Mouse (Mus musculus): ENCODE measurements around the gene Rap1gap2. TPM values are rescaled to one million over a fixed set of nuclear protein-coding genes. Genes with fewer than 3 reads are reported as not detected.

The Rap1gap2 gene
- total RNA-seq, 4 experiments from 2014 or later = 74.3 to 93.7 (median 83.1) TPM

DNA sequence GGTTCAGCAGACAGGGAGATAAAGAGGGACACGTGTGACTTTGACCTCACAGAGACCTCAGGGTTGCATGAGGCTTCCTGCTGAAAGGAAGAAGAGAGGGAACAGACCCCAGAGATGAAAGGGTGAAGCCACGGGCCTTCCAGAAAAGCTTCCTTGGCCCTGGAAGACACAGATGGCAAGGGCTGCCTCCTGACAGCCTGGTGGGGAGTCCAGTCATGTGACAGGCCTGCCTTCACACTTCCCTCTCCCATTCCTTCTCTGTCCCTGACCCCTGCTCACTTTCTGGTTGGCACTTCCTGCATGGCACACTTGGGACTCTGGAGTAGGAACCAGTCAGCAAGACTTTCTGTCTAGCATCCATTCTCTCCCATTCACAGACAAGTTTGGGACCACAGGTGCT, 148.1 kb downstream of the Rap1gap2 start:
- DNase-seq (ENCODE audit: low spot score) = no peak

DNA sequence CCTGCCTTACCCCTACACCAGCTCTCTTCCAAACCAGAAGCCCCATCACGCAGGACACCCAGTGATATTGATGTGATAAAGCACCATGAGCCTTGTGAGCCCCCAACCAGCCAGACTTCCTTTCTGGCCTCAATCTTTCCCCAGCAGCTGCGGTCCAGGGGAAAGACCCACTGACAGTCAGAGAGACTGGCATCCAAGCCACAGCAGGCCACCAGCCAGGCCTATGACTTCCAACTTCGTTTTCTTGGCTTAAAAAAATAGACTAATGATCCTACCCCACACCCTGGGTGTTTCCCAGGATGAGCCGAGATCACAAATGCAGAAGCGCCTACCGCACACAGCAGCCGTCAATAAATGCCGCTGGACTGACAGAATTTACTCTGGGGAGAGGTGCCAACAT, 151.1 kb downstream of the Rap1gap2 start:
- no peak for DNase-seq (ENCODE audit: low spot score)

DNA sequence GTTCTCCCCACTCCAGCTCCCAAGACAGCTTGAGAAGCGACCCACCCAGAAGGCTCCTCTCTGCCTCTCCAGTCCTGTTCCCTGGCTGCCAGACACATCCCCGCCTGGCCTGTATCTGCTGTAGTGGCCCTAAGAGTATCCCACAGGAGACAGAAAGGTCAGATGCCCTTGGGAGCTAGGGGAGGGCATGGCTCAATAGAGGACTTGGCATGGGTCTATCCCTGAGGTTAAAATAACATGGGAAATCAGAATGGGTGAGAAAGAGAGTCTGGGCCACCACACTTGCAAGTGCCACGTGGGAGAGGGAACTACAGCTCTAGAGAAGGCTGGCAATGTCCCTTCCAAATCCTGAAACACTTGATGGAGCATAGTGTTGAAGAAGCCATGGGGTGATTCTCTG, 152.3 kb downstream of the Rap1gap2 start:
- DNase-seq (ENCODE audit: low spot score) = peak; percentile 33

DNA sequence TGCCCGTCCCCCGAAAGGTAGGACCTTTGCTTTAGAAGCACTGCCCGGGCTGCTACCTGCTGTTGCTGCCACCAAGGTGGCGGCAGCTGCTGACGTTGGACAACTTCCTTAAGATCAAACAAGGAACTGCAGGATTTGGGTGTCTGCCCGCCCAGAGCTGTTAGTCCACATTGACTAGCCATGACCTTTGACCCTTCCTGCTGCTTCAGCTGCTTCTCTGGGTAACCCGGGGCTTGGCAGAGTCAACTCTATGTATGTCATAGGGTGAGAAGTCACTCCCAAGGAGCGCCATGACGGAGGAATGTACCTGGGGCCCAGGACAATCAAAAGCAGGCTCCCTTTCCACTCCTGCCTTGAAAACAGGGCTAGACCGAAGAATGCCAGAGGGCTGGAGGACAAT, 153.5 kb downstream of the Rap1gap2 start:
- DNase-seq (ENCODE audit: low spot score) = no peak

DNA sequence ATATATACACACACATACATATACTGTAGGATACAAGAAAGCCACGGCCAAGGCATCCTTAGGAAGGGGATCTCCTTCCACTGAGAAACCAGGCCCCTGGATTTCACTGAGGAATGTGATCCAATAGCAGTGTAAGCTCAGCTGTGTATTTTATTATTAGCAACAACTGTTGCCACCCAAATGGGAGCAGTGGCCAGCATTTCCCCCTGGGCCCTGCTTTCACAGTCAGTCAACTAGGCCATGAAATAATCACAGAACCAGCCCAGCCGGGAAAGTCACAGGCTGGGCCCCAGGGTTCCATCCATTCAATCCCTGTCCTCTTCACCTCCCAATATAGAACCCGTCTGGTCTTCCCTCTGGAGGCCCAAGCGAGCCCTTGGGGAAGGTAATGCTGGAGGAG, 162.2 kb downstream of the Rap1gap2 start:
- DNase-seq (ENCODE audit: low spot score) = peak; percentile 52

DNA sequence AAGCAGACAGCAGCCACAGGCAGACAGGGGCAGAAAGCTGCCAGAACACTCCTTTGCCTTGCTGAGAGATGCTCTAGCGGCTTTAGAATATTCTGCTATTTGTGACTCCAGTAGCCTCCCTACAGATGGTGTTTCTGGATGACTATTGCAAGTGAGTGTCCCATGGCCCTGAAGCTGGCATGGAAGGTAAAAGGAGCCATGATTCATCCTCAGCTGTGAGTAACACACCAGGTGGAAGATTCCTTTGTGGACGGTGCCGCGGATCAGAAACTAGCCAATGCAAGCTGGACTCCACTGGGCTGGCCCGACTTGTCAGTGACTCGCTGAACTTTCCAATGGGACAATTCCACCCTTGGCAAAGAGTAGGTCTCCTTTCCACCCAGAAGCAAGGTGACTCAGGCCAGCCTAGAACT, 162.7 kb downstream of the Rap1gap2 start:
- DNase-seq (ENCODE audit: low spot score) = no peak

DNA sequence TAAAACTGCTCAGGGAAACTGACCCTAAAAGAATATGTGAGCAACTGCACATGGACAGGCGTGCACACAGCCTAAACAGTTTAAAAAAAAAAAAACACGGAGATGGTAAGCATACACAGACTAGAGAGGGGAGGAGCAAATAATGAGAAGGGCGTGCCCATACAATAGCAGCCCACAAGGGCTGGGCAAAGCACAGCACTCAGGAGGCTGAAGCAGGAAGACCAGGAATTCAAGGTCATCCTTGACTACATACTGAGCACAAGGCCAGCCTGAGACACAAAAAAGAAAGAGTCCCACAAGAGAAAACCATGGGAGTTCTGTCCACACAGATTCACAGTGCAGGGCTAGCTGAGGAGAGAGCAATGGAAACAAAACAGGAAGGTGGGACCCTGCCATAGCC, 165.1 kb downstream of the Rap1gap2 start:
- DNase-seq (ENCODE audit: low spot score) = no peak

DNA sequence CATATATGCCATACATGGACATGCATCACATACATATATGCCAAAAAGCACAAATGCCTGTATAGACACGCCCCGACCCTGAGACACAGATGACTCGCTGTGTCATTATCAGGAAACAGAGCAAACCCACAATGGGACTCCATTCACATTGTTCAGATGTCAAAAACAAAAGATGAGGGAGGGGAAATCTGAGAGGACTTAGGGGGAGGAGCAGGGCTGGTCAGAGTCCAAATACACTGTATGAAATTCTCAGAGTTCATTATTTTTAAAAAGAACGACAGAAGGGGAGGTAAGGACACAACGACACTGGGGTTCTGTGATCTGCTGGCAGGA, 166.8 kb downstream of the Rap1gap2 start:
- DNase-seq (ENCODE audit: low spot score) = no peak

DNA sequence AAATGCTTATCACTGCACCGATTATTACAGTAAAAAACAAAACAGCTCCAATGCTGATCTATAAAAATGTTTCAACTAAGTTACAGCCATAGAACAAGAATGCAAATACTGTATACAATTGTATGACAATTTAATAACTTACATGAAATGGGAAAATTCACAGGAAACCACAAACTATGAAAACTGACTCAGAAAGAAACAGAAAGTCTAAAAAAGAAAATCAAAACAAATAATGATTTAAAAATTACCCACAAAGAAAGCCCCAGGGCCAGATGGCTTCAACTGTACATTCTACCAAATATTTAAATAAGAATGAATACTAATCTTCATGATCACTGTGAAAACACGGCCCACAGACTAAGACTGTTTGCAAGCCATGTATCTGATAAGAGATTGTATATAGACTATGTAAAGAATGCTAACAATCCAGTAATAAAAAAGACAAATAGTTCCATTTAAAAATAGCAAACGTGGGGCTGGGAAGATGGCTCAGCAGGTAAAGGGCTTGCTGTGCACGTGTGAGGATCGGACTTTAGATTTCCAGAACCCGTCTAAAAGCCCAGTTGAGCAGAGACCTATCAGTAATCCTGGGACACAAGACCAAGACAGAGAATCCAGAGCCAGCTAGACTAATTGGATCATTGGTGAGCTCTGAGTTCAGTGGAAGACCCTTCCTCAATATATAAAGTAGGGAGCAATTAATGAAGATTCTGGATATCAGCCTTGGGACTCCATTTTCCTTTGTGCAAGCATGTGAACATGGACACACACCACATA, 167.4 kb downstream of the Rap1gap2 start:
- DNase-seq (ENCODE audit: low spot score) = no peak

DNA sequence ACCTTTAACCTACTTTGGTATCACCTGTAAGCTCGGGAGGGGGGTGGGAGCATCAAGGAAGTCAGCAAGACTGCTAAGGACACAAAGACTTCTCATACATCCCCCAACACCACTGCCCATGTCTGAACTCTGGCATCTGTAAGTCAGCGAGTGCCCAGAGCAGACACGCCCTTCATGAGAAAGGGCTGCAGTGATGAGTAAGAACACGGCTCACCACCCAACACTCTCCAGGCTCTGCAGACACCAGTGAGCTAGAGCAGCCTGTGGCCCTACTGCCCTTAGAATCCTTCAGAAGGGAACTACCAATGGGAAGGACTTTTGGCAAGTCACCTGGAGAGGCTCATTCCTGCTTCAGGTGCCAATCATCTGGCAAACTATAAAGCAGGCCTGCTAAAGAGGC, 168.3 kb downstream of the Rap1gap2 start:
- no peak for DNase-seq (ENCODE audit: low spot score)

DNA sequence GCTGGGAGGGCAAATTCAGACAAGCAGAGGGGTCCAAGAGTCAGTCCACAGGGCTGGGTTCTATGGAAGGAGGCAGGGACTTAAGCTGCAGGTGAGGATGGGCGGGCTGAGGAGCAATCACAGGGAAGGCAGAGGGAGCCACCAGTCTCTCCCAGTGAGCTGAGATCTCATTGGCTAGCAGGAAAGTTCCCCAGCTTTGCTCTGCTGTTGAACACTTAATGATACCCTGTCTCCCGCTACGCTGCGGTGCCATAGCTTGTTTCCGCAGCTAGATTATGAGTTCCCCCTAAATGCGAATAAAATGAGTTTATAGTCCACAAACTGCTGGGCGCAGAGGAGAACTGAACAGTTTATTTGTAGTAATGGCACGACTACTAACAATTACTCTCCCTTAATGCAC, 170.6 kb downstream of the Rap1gap2 start:
- no peak for DNase-seq (ENCODE audit: low spot score)

DNA sequence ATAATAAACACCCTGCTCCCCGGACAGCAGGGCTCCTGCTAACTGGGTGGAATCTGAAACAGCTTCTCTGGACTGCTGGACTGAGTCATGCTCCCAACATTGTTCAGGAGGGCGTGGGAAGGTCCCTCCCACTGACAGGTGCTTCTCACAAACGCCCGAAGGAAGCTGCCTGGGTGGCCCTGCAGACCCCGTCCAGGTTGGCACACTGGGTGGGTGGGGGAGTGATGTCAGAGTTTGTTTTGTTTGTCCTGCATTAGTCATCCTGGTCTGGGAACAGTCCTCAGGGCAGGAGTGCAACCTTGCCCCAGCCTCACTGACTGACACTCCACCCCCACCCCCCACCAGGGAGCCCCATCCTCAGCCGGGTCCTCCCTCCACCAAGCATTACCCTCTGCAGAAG, 171.5 kb downstream of the Rap1gap2 start:
- no peak for DNase-seq (ENCODE audit: low spot score)

DNA sequence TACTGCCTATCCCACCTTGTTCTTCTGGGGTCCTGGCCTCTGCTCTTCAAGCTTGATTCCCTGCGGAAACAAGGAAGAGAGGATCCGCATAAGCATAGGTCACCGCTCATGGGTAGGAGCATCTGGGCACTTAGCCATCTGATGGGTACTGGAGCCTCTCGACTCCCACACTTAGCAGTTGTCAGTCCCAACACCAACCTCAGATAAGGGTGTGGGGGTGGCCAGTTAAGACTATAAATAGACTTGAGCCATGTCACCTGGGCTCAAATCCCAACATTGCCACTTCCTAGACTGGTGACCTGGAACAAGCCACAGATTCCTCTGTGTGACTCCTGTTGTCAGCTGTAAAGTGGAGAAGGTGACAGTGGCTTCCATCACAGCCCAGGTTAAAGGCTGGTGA, 172.5 kb downstream of the Rap1gap2 start:
- DNase-seq (ENCODE audit: low spot score) = peak; percentile 63

DNA sequence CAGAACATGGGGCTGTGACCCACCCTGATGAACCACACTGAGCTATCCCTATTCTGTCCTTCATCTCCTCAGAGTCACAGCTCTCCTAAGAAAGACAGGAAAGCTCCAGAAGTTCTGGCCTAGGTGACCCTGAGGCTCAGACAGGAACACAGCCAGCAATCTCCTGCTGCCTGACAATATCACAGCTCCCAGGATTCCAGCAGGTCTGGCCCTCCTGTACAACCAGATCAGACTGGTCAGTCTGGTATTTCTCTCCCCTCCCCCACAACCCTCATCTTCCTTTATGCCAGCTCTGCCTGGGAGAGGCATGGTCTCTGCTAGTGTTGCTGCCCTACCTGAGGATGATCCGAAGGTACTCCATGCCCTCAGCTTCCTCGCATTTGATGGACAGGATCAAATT, 175.3 kb downstream of the Rap1gap2 start:
- no peak for DNase-seq (ENCODE audit: low spot score)

DNA sequence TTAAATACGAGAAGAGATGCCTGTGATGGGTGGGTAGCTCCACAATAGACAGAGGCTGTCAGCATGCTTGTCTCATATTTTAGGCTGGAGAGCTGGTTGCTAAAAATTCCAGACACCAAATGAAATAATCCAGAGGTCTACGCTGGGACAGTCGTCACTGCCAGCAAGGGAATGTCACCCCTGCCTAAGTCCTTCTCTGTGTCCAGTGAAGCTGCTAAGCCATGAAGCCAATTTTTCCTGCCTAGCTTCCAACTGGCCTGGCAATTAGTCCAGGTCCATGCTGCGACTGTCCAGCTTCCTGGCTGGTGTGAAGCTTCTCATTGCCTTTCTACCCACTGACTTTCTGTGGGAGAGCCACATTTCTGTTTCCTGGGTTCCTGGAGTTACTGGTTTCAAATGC, 177.7 kb downstream of the Rap1gap2 start:
- peak; percentile 49 for DNase-seq (ENCODE audit: low spot score)

DNA sequence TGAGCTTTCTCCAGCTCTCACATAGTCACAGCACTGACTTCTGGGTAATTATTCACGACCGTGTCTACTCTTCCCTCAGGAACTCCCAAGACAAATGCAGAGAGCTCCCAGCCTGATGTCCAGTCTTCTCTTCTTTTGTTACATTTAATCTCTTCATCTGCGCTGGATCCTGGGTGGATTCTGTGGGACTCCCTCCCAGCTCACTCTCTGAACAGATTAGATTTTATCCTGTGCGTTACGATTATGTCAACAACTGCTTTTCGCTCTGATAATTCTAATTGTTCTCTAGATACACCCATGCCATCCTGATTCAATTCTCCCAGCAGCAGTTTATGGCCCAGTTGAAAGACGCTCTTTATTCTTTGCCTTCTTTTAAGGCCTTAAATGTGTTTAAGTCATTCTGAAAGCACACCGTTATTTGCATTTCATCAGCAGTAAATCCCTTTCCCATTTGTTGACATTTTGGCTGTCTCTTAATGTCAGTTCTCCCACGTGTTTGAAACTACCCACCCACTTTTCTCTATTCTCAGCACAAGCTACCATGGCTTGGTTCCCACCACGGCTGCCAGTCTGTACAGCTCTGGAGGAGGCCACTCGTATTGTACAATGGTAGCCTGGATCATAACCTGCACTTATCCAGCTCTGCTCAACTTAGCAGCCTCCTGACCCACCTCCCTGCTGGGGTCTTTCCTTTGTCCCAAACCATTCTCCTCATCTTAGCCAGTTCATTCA, 180.8 kb downstream of the Rap1gap2 start:
- no peak for DNase-seq (ENCODE audit: low spot score)

DNA sequence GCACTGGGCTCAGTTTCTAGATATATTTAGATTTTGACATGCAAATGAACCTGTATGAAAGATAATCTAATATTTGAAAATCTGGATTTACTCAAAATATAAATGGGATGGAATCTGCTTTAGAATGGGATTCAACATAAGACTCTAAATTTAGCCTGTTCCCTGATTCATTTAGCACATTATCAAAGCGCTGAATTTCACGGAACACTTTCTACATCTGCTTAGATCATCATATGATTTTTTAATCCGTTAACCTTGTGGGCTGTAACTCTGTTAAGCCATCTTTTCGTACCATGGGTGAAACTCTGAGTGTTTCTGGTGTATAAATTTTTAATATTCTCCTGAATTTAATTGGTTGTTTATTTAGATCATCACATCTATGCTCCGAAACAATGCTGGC, 184.4 kb downstream of the Rap1gap2 start:
- DNase-seq (ENCODE audit: low spot score) = no peak

DNA sequence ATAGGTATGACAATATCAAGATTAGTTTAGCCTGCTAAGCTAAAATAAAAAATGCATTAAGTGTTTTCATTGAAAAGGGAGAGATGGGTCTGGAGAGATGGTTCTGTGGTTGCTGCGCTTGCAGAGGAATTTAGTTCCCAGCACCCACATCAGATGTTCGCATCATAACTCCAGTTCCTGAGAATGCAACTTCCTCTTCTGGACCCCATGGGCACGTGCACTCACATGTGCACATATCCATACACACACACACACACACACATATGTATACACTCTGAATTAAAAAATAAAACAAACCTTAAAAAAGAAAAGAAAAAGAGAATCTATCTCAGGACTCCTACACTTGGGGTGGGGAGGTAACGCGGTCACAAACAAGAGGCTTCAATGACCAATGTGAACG, 188.7 kb downstream of the Rap1gap2 start:
- DNase-seq (ENCODE audit: low spot score) = no peak

DNA sequence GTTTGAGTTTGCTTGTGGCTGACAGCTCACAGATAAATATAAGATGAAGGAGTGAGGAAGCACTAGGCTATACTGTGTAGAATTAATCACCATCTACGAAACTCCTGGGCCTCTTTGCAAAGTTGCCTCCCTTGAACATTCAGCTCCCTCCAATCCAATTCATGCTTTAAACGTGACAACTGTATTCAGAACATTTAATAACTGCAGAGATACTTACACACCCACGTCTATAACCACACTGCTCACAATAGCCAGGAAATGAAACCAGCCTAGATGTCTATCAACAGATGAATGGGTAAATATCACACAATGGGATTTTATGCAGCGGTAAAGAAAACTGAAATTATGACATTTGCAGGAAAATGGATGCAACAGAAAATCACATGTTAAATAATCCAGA, 189.6 kb downstream of the Rap1gap2 start:
- DNase-seq (ENCODE audit: low spot score) = no peak

DNA sequence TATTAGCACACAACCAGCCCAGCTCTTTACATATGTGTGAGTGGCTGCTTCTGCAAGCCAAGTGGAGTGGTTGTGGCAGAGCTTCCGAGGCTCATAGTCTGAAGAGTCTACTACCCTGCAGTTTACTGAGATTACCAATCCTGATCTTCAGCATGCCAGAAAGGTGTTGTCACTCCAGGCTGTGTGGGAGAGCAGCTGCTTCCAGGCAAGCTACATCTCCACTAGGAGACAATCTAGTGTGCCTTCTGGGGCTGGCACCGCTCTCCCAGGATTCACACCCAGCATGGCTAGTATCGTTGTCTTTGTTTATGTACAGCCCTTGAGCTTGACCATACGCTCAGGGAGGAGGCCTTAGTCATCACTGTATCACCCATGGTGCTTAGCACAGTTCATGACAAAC, 191.1 kb downstream of the Rap1gap2 start:
- DNase-seq (ENCODE audit: low spot score) = no peak

DNA sequence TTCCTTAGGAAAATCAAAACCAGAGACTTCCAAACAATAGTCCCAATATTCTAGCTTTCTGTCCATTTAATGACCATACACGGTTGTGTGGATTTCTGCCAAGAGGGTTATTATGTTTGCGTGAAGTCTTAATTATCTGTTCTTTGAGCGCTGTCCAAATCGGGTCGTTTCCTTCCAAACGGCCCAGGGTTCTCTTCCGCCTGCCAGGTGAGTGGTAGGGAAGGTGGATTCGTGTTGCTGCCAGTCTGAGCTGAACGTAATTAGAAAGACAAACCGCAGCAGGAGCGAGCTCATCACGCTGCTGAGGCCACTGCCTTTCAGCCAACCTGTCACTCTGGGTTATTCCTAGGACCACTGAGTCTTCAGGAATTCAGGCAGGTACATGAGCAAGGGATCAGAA, 195.0 kb downstream of the Rap1gap2 start:
- DNase-seq (ENCODE audit: low spot score) = no peak

DNA sequence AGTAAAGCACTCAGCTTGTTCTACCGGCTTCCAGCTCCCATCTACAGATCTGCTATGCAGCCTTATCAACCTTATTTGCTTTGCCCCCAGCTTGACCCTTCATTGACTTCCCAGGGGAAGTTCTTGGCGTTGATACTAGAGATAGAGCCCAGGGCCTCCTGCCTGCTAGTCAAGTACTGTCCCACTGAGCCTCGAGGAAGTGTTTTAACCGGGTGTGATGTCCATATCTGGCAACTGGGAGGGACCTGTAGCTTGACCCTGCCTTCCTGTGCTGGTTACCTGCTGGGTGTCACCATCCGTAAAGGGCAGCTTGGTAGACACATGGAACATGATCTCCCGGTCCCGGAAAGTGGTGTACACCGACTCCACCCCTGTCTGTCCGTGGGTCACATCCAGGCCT, 196.6 kb downstream of the Rap1gap2 start:
- no peak for DNase-seq (ENCODE audit: low spot score)

DNA sequence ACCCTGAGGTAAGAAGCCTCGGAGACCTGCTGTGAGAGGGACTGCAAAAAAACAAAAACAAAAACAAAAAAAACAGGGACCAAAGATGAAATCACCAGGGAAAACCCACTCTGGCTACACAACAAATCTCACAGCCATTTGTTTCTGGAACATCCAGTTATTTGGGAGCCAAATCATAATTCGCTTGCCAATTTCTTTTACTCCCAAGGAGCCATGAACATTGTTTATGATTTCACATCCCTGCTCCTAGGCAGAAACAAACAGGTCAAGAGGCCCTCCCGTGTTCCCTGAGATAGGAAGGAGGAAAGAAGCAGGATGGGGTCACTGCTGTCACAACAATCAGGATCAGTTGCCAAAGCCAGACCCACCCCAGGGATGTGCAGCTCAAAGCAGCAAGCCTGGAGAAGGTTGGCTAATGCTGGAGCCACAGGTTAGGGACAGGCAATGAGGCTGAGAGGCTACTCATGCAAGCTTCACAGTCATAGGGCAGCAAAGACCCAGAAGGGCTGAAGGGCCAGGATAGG, 197.2 kb downstream of the Rap1gap2 start:
- peak; percentile 45 for DNase-seq (ENCODE audit: low spot score)

All from heart, adult 8-10 months (tissue).